Mouse (Mus musculus): ENCODE results near the gene Ccdc15.

GRCm38 (mm10) chr9:37249976-37250375 lies 98.3 kb downstream of the Ccdc15 start:
- TF ChIP-seq EP300 (IDR thresholded peaks at IDR 0.05; ENCODE audit: low read depth), result no peak
- TF ChIP-seq CTCF (IDR thresholded peaks at IDR 0.05; ENCODE audit: low read depth), result no peak

Data from heart, postnatal 0 days (tissue).